In genomic region chr1:133530698-133531097, GRCm38 (mm10) we compare ENCODE assay signal across 22 mouse cellular contexts.
DNase-seq lines count a peak whose midpoint lies in the region; ATAC-seq and TF ChIP-seq lines count a peak whose summit lies in the region.
"Had no signal": no experiment of that assay in that cellular context is flagged by ENCODE, and none has a peak within 500 bp of the region (broad histone marks: within the 10 kb centered on the region; RNA-seq: fewer than 3 reads in every experiment).

No protein-coding gene starts in this region.

- peak; percentile 25 for DNase-seq in heart, adult 11 months
- no peak for DNase-seq in heart, postnatal 25 days (ENCODE audit: low spot score)
- DNase-seq in liver, adult 2 months (ENCODE audit: extremely low read depth, low read depth, low spot score) = peak; percentile 0
- peak; percentile 58 for DNase-seq in ZHBTc4 (ENCODE audit: low read depth, low spot score)
- no peak for DNase-seq in cerebellum, postnatal 36 days
- DNase-seq in midbrain, postnatal 0 days (ENCODE audit: low spot score) = no peak
- DNase-seq: adrenal gland, adult 2 months; adrenal gland, postnatal 10 days; adrenal gland, postnatal 25 days; B cell, adult 2 months; cerebellum, adult 11 months; cerebellum, adult 18-20 months; cerebellum, adult 8-10 months; cerebellum, adult 9-11 months; cerebellum, postnatal 14 days; forebrain, postnatal 0 days had no signal

- H3K9ac ChIP-seq in liver, adult 2 months (ENCODE audit: low read depth, low read length) = no peak overlapping the region
- H3K9ac ChIP-seq in liver, embryonic 12.5 days = no peak overlapping the region
- H3K9ac ChIP-seq in midbrain, postnatal 0 days (replicated peaks; ENCODE audit: low read length, poor library complexity, severe bottlenecking) = no peak overlapping the region
- H3K9ac ChIP-seq: embryonic facial prominence, embryonic 12.5 days; forebrain, embryonic 13.5 days; forebrain, embryonic 15.5 days; forebrain, postnatal 0 days had no signal

- no peak overlapping the region for H3K4me2 ChIP-seq in liver, embryonic 12.5 days
- no peak overlapping the region for H3K4me2 ChIP-seq in midbrain, postnatal 0 days (ENCODE audit: low read depth, low read length, poor library complexity, severe bottlenecking)
- H3K4me2 ChIP-seq: embryonic facial prominence, embryonic 12.5 days; forebrain, embryonic 13.5 days; forebrain, embryonic 15.5 days had no signal

- H3K4me3 ChIP-seq in liver, adult 2 months (ENCODE audit: insufficient read depth, low read depth, low read length) = no peak overlapping the region
- H3K4me3 ChIP-seq in liver, embryonic 12.5 days = no peak overlapping the region
- no peak overlapping the region for H3K4me3 ChIP-seq in midbrain, postnatal 0 days (ENCODE audit: low read depth, low read length)
- H3K4me3 ChIP-seq: embryonic facial prominence, embryonic 10.5 days; embryonic facial prominence, embryonic 12.5 days; forebrain, embryonic 13.5 days; forebrain, embryonic 15.5 days had no signal

- intact Hi-C loops in heart, postnatal 25 days (cut with DNase I) = no loop called here

- H3K36me3 ChIP-seq in liver, adult 2 months (ENCODE audit: control insufficient read depth, insufficient read depth, low read length) = no peaks in the 10 kb centered on the region
- no peaks in the 10 kb centered on the region for H3K36me3 ChIP-seq in liver, embryonic 12.5 days
- H3K36me3 ChIP-seq in midbrain, postnatal 0 days (ENCODE audit: insufficient read depth, low read length) = no peaks in the 10 kb centered on the region
- H3K36me3 ChIP-seq: embryonic facial prominence, embryonic 10.5 days; embryonic facial prominence, embryonic 12.5 days; forebrain, embryonic 15.5 days had no signal

- H3K27ac ChIP-seq in liver, adult 2 months (replicated peaks; ENCODE audit: insufficient read depth, low read depth, low read length) = no peak overlapping the region
- H3K27ac ChIP-seq in liver, embryonic 12.5 days = no peak overlapping the region
- H3K27ac ChIP-seq in midbrain, postnatal 0 days (ENCODE audit: low read depth, low read length) = no peak overlapping the region
- H3K27ac ChIP-seq: embryonic facial prominence, embryonic 10.5 days; embryonic facial prominence, embryonic 12.5 days; forebrain, embryonic 13.5 days; forebrain, embryonic 15.5 days had no signal

- no peak for TF ChIP-seq POLR2A in liver, adult 2 months (IDR thresholded peaks at IDR 0.05; ENCODE audit: extremely low read depth, insufficient read depth, low read length)

- H3K79me2 ChIP-seq in liver, adult 2 months (ENCODE audit: control insufficient read depth, insufficient read depth, low read length) = no peaks in the 10 kb centered on the region

- H3K4me1 ChIP-seq in liver, adult 2 months (ENCODE audit: control insufficient read depth, insufficient read depth, low read length) = peaks cover 6% of the 10 kb centered on the region
- H3K4me1 ChIP-seq in liver, embryonic 12.5 days = no peaks in the 10 kb centered on the region
- H3K4me1 ChIP-seq in midbrain, postnatal 0 days (ENCODE audit: insufficient read depth, low read length) = no peaks in the 10 kb centered on the region
- H3K4me1 ChIP-seq: embryonic facial prominence, embryonic 12.5 days; forebrain, embryonic 13.5 days; forebrain, embryonic 15.5 days had no signal

- H3K9me3 ChIP-seq in liver, embryonic 12.5 days (replicated peaks) = no peaks in the 10 kb centered on the region
- H3K9me3 ChIP-seq in midbrain, postnatal 0 days (ENCODE audit: low read length) = no peaks in the 10 kb centered on the region
- H3K9me3 ChIP-seq: embryonic facial prominence, embryonic 12.5 days; forebrain, embryonic 13.5 days; forebrain, embryonic 15.5 days had no signal

- ATAC-seq in liver, embryonic 12.5 days = no peak
- no peak for ATAC-seq in midbrain, postnatal 0 days (ENCODE audit: low FRiP score)
- ATAC-seq: CD4-positive, CD25-positive, alpha-beta regulatory T cell, adult 4 months; forebrain, embryonic 13.5 days; forebrain, embryonic 15.5 days; forebrain, postnatal 0 days had no signal

- H3K27me3 ChIP-seq in liver, adult 2 months (ENCODE audit: control insufficient read depth, insufficient read depth, low read length) = no peaks in the 10 kb centered on the region
- H3K27me3 ChIP-seq in liver, embryonic 12.5 days (replicated peaks) = no peaks in the 10 kb centered on the region
- H3K27me3 ChIP-seq in midbrain, postnatal 0 days (ENCODE audit: insufficient read depth, low read length) = no peaks in the 10 kb centered on the region
- H3K27me3 ChIP-seq: embryonic facial prominence, embryonic 12.5 days; forebrain, embryonic 13.5 days; forebrain, embryonic 15.5 days had no signal

- TF ChIP-seq CTCF in liver, adult 2 months (IDR thresholded peaks at IDR 0.05; ENCODE audit: low read depth, low read length) = no peak
- TF ChIP-seq CTCF in midbrain, postnatal 0 days (IDR thresholded peaks at IDR 0.05) = no peak

Comparison
In these comparisons a context has a peak if more than half of its experiments do, and no peak if none do; other contexts are left out.
1. DNase-seq: peak in heart, adult 11 months (single experiment), liver, adult 2 months (single experiment) and ZHBTc4 (single experiment); none in heart, postnatal 25 days (single experiment), cerebellum, postnatal 36 days (0 of 2) and midbrain, postnatal 0 days (single experiment).